Mouse (Mus musculus) ES-Bruce4 (cell line): ENCODE measurements around the gene Erc2.

ENCODE experiments used
- CTCF ChIP-seq: IDR thresholded peaks from one replicate; pipeline ENCODE4 v1.8.1; 2011; ENCODE audit warnings: low read depth, low read length
- EP300 ChIP-seq: IDR thresholded peaks from 2 replicates; pipeline ENCODE4 v1.6.1; 2011; ENCODE audit warnings: low read depth, low read length; ENCODE audit not compliant: insufficient read depth
- POLR2A ChIP-seq: IDR thresholded peaks from one replicate; pipeline ENCODE4 v1.8.1; 2011; ENCODE audit warnings: low read length; ENCODE audit not compliant: insufficient read depth

DNA sequence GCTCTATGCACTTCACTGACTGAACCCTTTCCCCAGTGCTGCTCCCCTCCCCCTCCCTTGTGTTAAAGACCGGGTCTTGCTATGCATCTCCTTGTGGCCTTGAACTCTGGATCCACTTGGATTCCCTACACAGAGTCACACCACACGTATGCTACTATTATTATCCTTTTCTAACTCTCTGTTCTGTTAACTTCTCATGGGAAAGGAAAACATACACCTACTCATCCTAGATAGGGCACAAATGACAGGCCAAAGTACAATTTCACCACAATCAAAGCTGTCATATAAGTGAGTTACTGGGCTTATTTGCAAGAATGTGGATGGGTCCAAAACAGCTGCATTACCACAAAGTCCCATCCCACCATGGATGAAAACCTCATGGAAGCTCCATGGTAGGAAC lies 43.8 kb upstream of the Erc2 start:
- TF ChIP-seq POLR2A (no peak), EP300 (no peak), CTCF (no peak)
